Mouse (Mus musculus) olfactory bulb, adult 2 months (tissue): ENCODE results near the gene Myom1. TPM values are rescaled to one million over a fixed set of nuclear protein-coding genes. Genes with fewer than 3 reads are reported as not detected.

Experiments used
- H3K27ac ChIP-seq: fragments of 200-500 bp; 2 replicates; pipeline ENCODE4 v1.5.1; 2012; ENCODE audit warnings: low read depth, low read length; ENCODE audit not compliant: insufficient read depth
- H3K4me1 ChIP-seq: fragments of 200-500 bp; 2 replicates; pipeline ENCODE4 v1.6.1; 2012; ENCODE audit warnings: low read length; ENCODE audit not compliant: control insufficient read depth, insufficient read depth
- H3K4me3 ChIP-seq: fragments of 200-500 bp; 2 replicates; pipeline ENCODE4 v1.5.1; 2012; ENCODE audit warnings: mild to moderate bottlenecking, low read depth, low read length, moderate library complexity; ENCODE audit not compliant: insufficient read depth
- CTCF ChIP-seq: fragments of 200-500 bp; IDR thresholded peaks from 2 replicates; pipeline ENCODE4 v1.5.1; 2012; ENCODE audit warnings: low read depth, mild to moderate bottlenecking, low read length, moderate library complexity; ENCODE audit not compliant: insufficient read depth
- POLR2A ChIP-seq: fragments of 200-500 bp; IDR thresholded peaks from 2 replicates; pipeline ENCODE4 v1.6.1; 2012; ENCODE audit warnings: mild to moderate bottlenecking, low read depth, low read length, moderate library complexity; ENCODE audit not compliant: insufficient read depth
- WGBS: fragments of 180-500 bp; shearing (Covaris S2); methylation state at CpG from one replicate; pipeline ENCODE4 v1.1.7; 2018; 5-methylcytosine and 5-hydroxymethylcytosine counted together
- polyA plus RNA-seq: library from polyadenylated mRNA; stranded (reverse); fragments of >200 nt; gene quantifications from 2 replicates; pipeline ENCODE4 v1.2.4, GENCODE M21; 2012; ENCODE audit warnings: low replicate concordance; ENCODE audit not compliant: missing spikeins, insufficient read depth, insufficient read length

Gene Myom1
- polyA plus RNA-seq, 1 experiment = not detected

GRCm38 (mm10) chr17:70999187-70999586, 3.2 kb upstream of the Myom1 start:
- WGBS = 71% methylated on average over 5 of the region's 5 CpGs
- peaks cover 5% of the 10 kb centered on the region; the same call in 1 of the 2 replicates for H3K4me1 ChIP-seq
- TF ChIP-seq CTCF = no peak
- no peak for TF ChIP-seq POLR2A
- no peak overlapping the region for H3K27ac ChIP-seq
- H3K4me3 ChIP-seq = no peak overlapping the region

- 70% methylated on average over 2 of the region's 2 CpGs for WGBS
- TF ChIP-seq CTCF = no peak
- TF ChIP-seq POLR2A = no peak
- Histone ChIP-seq H3K4me1 (peaks cover 5% of the 10 kb centered on the region; the same call in 1 of the 2 replicates), H3K4me3 (no peak overlapping the region), H3K27ac (no peak overlapping the region)
These were observed 2.2 kb upstream of the Myom1 start for GRCm38 (mm10) chr17:71000255-71000654.

GRCm38 (mm10) chr17:71001067-71001466, 1.4 kb upstream of the Myom1 start:
- H3K4me3 ChIP-seq = no peak overlapping the region
- TF ChIP-seq POLR2A (no peak), CTCF (no peak)
- 12% methylated on average over 6 of the region's 6 CpGs for WGBS
- H3K27ac ChIP-seq = no peak overlapping the region
- H3K4me1 ChIP-seq = peaks cover 5% of the 10 kb centered on the region; the same call in 1 of the 2 replicates

- Histone ChIP-seq H3K4me3 (peak overlapping the region; percentile 89), H3K4me1 (peaks cover 5% of the 10 kb centered on the region; the same call in 1 of the 2 replicates), H3K27ac (peak overlapping the region; percentile 95; the same call in 1 of the 2 replicates)
- WGBS = 1% methylated on average over 43 of the region's 43 CpGs
- TF ChIP-seq POLR2A (no peak), CTCF (no peak)
These were observed 743 bp upstream of the Myom1 start for GRCm38 (mm10) chr17:71001699-71002080.

GRCm38 (mm10) chr17:71002744-71003094, 286 bp downstream of the Myom1 start, which contains the start of gene Myl12a:
Gene Myl12a (minus strand): TSS chr17:71002878.
- Histone ChIP-seq H3K4me3 (peak within 1 kb of the TSS; percentile 89), H3K4me1 (peaks cover 5% of the 10 kb centered on the region; the same call in 1 of the 2 replicates), H3K27ac (peak within 1 kb of the TSS; percentile 95)
- no peak for TF ChIP-seq POLR2A
- no peak for TF ChIP-seq CTCF
- 1% methylated on average over 14 of the region's 14 CpGs for WGBS

GRCm38 (mm10) chr17:71003112-71003511, 679 bp downstream of the Myom1 start:
- WGBS = 55% methylated on average over 4 of the region's 4 CpGs
- Histone ChIP-seq H3K4me1 (peaks cover 5% of the 10 kb centered on the region; the same call in 1 of the 2 replicates), H3K4me3 (no peak overlapping the region), H3K27ac (peak overlapping the region; percentile 82)
- no peak for TF ChIP-seq POLR2A
- TF ChIP-seq CTCF = no peak

GRCm38 (mm10) chr17:71003721-71004120, 1.3 kb downstream of the Myom1 start:
- Histone ChIP-seq H3K27ac (no peak overlapping the region), H3K4me3 (no peak overlapping the region), H3K4me1 (peaks cover 5% of the 10 kb centered on the region; the same call in 1 of the 2 replicates)
- no peak for TF ChIP-seq CTCF
- no peak for TF ChIP-seq POLR2A
- 91% methylated on average over 2 of the region's 2 CpGs for WGBS

GRCm38 (mm10) chr17:71004186-71004960, 1.9 kb downstream of the Myom1 start:
- no peak for TF ChIP-seq CTCF
- TF ChIP-seq POLR2A = no peak
- H3K27ac ChIP-seq = no peak overlapping the region
- 94% methylated on average over 10 of the region's 10 CpGs for WGBS
- peaks cover 5% of the 10 kb centered on the region; the same call in 1 of the 2 replicates for H3K4me1 ChIP-seq
- no peak overlapping the region for H3K4me3 ChIP-seq

- no peak overlapping the region for H3K27ac ChIP-seq
- H3K4me3 ChIP-seq = no peak overlapping the region
- WGBS = 92% methylated on average over 5 of the region's 5 CpGs
- no peak for TF ChIP-seq CTCF
- TF ChIP-seq POLR2A = no peak
- H3K4me1 ChIP-seq = peaks cover 5% of the 10 kb centered on the region; the same call in 1 of the 2 replicates
These were observed 4.5 kb downstream of the Myom1 start for GRCm38 (mm10) chr17:71006976-71007375.

GRCm38 (mm10) chr17:71008676-71009075, 6.2 kb downstream of the Myom1 start:
- H3K4me1 ChIP-seq = no peaks in the 10 kb centered on the region
- 73% methylated on average over 3 of the region's 3 CpGs for WGBS
- H3K27ac ChIP-seq = no peak overlapping the region
- H3K4me3 ChIP-seq = no peak overlapping the region
- no peak for TF ChIP-seq POLR2A
- TF ChIP-seq CTCF = no peak
